In the genomic region with DNA sequence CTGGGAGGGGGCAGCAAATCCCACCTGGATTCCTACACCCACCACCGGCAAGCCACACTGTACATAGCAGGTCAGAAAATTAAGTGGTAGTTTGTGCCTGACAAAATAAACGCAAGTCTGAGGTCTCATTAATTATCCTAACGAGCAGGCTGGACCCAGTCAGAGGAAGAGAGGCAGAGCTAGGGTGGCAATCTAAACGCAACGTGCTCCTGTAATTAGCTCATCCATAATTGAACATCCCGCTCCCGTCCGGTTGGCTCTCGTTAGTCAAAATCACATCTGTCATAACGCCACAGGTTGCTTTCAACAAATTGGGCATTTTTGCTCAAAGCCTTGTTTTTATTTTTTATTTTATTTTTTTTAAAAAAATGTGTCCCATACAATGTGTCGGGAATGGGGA, we compare ENCODE assay signal across 33 mouse cellular contexts.
A peak's percentile ranks its signal among the peaks of the same experiment; 100 is the strongest.
DNase-seq lines count a peak whose midpoint lies in the region; ATAC-seq and TF ChIP-seq lines count a peak whose summit lies in the region.
"Had no signal": no experiment of that assay in that cellular context is flagged by ENCODE, and none has a peak within 500 bp of the region (broad histone marks: within the 10 kb centered on the region; RNA-seq: fewer than 3 reads in every experiment).

No protein-coding gene starts in this region.

- peak; percentile 18; the same call in 1 of the 2 replicates for ATAC-seq in forebrain, embryonic 11.5 days (replicated peaks; ENCODE audit: low FRiP score)
- ATAC-seq in forebrain, embryonic 15.5 days (replicated peaks): no peak; the same call in 1 of the 2 replicates
- 0 out of 2 replicates have a peak, but pooled peaks have one; percentile 11 for ATAC-seq in midbrain, embryonic 14.5 days (ENCODE audit: low FRiP score, low TSS enrichment)
- no peak for ATAC-seq in midbrain, embryonic 13.5 days
- peak; percentile 23; the same call in 1 of the 2 replicates for ATAC-seq in forebrain, embryonic 12.5 days (ENCODE audit: low FRiP score)
- no peak; the same call in 1 of the 2 replicates for ATAC-seq in forebrain, postnatal 0 days
- ATAC-seq: intestine, embryonic 15.5 days; Patski had no signal

- H3K27ac ChIP-seq in forebrain, embryonic 11.5 days (ENCODE audit: low read depth, low read length): no peak overlapping the region
- no peak overlapping the region for H3K27ac ChIP-seq in forebrain, embryonic 15.5 days (replicated peaks)
- no peak overlapping the region for H3K27ac ChIP-seq in midbrain, embryonic 14.5 days (replicated peaks; ENCODE audit: low read depth, low read length)
- no peak overlapping the region for H3K27ac ChIP-seq in midbrain, embryonic 13.5 days
- no peak overlapping the region for H3K27ac ChIP-seq in forebrain, embryonic 12.5 days
- H3K27ac ChIP-seq in forebrain, postnatal 0 days (ENCODE audit: low read depth, low read length): no peak overlapping the region
- H3K27ac ChIP-seq: embryonic facial prominence, embryonic 10.5 days; embryonic facial prominence, embryonic 13.5 days; gastrocnemius, adult 2 months; heart, embryonic 15.5 days; hindbrain, embryonic 10.5 days; hindbrain, embryonic 13.5 days; intestine, embryonic 15.5 days had no signal

- peaks cover 10% of the 10 kb centered on the region; the same call in 1 of the 2 replicates for H3K4me1 ChIP-seq in forebrain, embryonic 11.5 days (replicated peaks; ENCODE audit: control insufficient read depth, insufficient read depth, low read length)
- peaks cover 25% of the 10 kb centered on the region for H3K4me1 ChIP-seq in forebrain, embryonic 15.5 days
- H3K4me1 ChIP-seq in midbrain, embryonic 14.5 days (ENCODE audit: control insufficient read depth, insufficient read depth, low read length): peaks cover 22% of the 10 kb centered on the region
- peaks cover 32% of the 10 kb centered on the region for H3K4me1 ChIP-seq in midbrain, embryonic 13.5 days (replicated peaks)
- peaks cover 28% of the 10 kb centered on the region for H3K4me1 ChIP-seq in forebrain, embryonic 12.5 days
- 0 out of 2 replicates have a peak, but pooled peaks cover 10% of the 10 kb centered on the region for H3K4me1 ChIP-seq in forebrain, postnatal 0 days (ENCODE audit: insufficient read depth)
- H3K4me1 ChIP-seq: embryonic facial prominence, embryonic 13.5 days; heart, embryonic 12.5 days; heart, embryonic 15.5 days; intestine, embryonic 15.5 days had no signal

- no peak overlapping the region for H3K9ac ChIP-seq in forebrain, embryonic 11.5 days (ENCODE audit: low read length)
- no peak overlapping the region for H3K9ac ChIP-seq in forebrain, embryonic 15.5 days (replicated peaks)
- H3K9ac ChIP-seq in midbrain, embryonic 14.5 days (replicated peaks; ENCODE audit: low read length): no peak overlapping the region
- H3K9ac ChIP-seq in midbrain, embryonic 13.5 days (replicated peaks): no peak overlapping the region
- no peak overlapping the region for H3K9ac ChIP-seq in forebrain, embryonic 12.5 days
- no peak overlapping the region for H3K9ac ChIP-seq in forebrain, postnatal 0 days
- H3K9ac ChIP-seq: embryonic facial prominence, embryonic 13.5 days; heart, embryonic 12.5 days; heart, embryonic 15.5 days; hindbrain, embryonic 13.5 days; intestine, embryonic 15.5 days had no signal

- no peaks in the 10 kb centered on the region for H3K27me3 ChIP-seq in forebrain, embryonic 11.5 days (ENCODE audit: control insufficient read depth, insufficient read depth, low read length)
- no peaks in the 10 kb centered on the region for H3K27me3 ChIP-seq in forebrain, embryonic 15.5 days
- H3K27me3 ChIP-seq in midbrain, embryonic 14.5 days (ENCODE audit: control insufficient read depth, insufficient read depth, low read length): no peaks in the 10 kb centered on the region
- no peaks in the 10 kb centered on the region for H3K27me3 ChIP-seq in midbrain, embryonic 13.5 days
- H3K27me3 ChIP-seq in forebrain, embryonic 12.5 days: 0 out of 2 replicates have a peak, but pooled peaks cover 10% of the 10 kb centered on the region
- H3K27me3 ChIP-seq in forebrain, postnatal 0 days (ENCODE audit: insufficient read depth, low read length): no peaks in the 10 kb centered on the region
- H3K27me3 ChIP-seq: CH12.LX; embryonic facial prominence, embryonic 13.5 days; heart, embryonic 15.5 days; hindbrain, embryonic 13.5 days; Patski had no signal

- WGBS in forebrain, embryonic 11.5 days: 38% methylated on average over 11 of the region's 11 CpGs
- 10% methylated on average over 11 of the region's 11 CpGs for WGBS in forebrain, embryonic 15.5 days
- WGBS in midbrain, embryonic 14.5 days: 54% methylated on average over 11 of the region's 11 CpGs
- WGBS in midbrain, embryonic 13.5 days: 57% methylated on average over 11 of the region's 11 CpGs
- 32% methylated on average over 11 of the region's 11 CpGs for WGBS in forebrain, embryonic 12.5 days
- 14% methylated on average over 11 of the region's 11 CpGs for WGBS in forebrain, postnatal 0 days

- no peak overlapping the region for H3K4me2 ChIP-seq in forebrain, embryonic 11.5 days (ENCODE audit: low read depth, low read length, severe bottlenecking)
- H3K4me2 ChIP-seq in forebrain, embryonic 15.5 days (replicated peaks): no peak overlapping the region
- no peak overlapping the region for H3K4me2 ChIP-seq in midbrain, embryonic 14.5 days (ENCODE audit: low read length)
- no peak overlapping the region for H3K4me2 ChIP-seq in midbrain, embryonic 13.5 days (replicated peaks)
- H3K4me2 ChIP-seq in forebrain, embryonic 12.5 days: no peak overlapping the region
- H3K4me2 ChIP-seq in forebrain, postnatal 0 days (ENCODE audit: low read depth): no peak overlapping the region
- H3K4me2 ChIP-seq: embryonic facial prominence, embryonic 13.5 days; heart, embryonic 12.5 days; heart, embryonic 15.5 days; hindbrain, embryonic 13.5 days; intestine, embryonic 15.5 days had no signal

- DNase-seq in forebrain, embryonic 11.5 days (ENCODE audit: low spot score): no peak
- peak; percentile 47 for DNase-seq in midbrain, embryonic 14.5 days
- peak; percentile 8 for DNase-seq in forebrain, postnatal 0 days
- no peak for DNase-seq in thymus, postnatal 14 days
- no peak for DNase-seq in urinary bladder, postnatal 4 days (ENCODE audit: low spot score in 2 of 2)
- DNase-seq: adrenal gland, postnatal 10 days; adrenal gland, postnatal 36 days; B cell, adult 2 months; cerebellum, adult 11-12 months; cerebellum, adult 8-10 months; cerebellum, postnatal 10 days; cerebellum, postnatal 36 days; embryo, embryonic 11 days; gastrocnemius, adult 2 months; gastrocnemius, postnatal 14 days; heart, adult 11 months; heart, postnatal 10 days; heart, postnatal 36 days; kidney, adult 11 months had no signal

- no peaks in the 10 kb centered on the region for H3K9me3 ChIP-seq in forebrain, embryonic 11.5 days (ENCODE audit: control insufficient read depth, low read length)
- no peaks in the 10 kb centered on the region for H3K9me3 ChIP-seq in forebrain, embryonic 15.5 days
- H3K9me3 ChIP-seq in midbrain, embryonic 14.5 days (ENCODE audit: control insufficient read depth, low read length): no peaks in the 10 kb centered on the region
- H3K9me3 ChIP-seq in midbrain, embryonic 13.5 days: no peaks in the 10 kb centered on the region
- no peaks in the 10 kb centered on the region for H3K9me3 ChIP-seq in forebrain, embryonic 12.5 days
- H3K9me3 ChIP-seq in forebrain, postnatal 0 days (ENCODE audit: low read length): no peaks in the 10 kb centered on the region
- H3K9me3 ChIP-seq: embryonic facial prominence, embryonic 10.5 days; embryonic facial prominence, embryonic 13.5 days; heart, embryonic 12.5 days; heart, embryonic 15.5 days; hindbrain, embryonic 10.5 days; hindbrain, embryonic 13.5 days; intestine, embryonic 15.5 days had no signal

- no peaks in the 10 kb centered on the region for H3K36me3 ChIP-seq in forebrain, embryonic 11.5 days (ENCODE audit: control insufficient read depth, insufficient read depth, low read length)
- H3K36me3 ChIP-seq in forebrain, embryonic 15.5 days: no peaks in the 10 kb centered on the region
- H3K36me3 ChIP-seq in midbrain, embryonic 14.5 days (ENCODE audit: control insufficient read depth, insufficient read depth, low read length): no peaks in the 10 kb centered on the region
- H3K36me3 ChIP-seq in midbrain, embryonic 13.5 days: no peaks in the 10 kb centered on the region
- no peaks in the 10 kb centered on the region for H3K36me3 ChIP-seq in forebrain, embryonic 12.5 days (replicated peaks)
- no peaks in the 10 kb centered on the region for H3K36me3 ChIP-seq in forebrain, postnatal 0 days (ENCODE audit: insufficient read depth)
- H3K36me3 ChIP-seq: embryonic facial prominence, embryonic 10.5 days; embryonic facial prominence, embryonic 13.5 days; G1E; heart, embryonic 12.5 days; heart, embryonic 15.5 days; hindbrain, embryonic 10.5 days; hindbrain, embryonic 13.5 days; intestine, embryonic 15.5 days had no signal

- H3K4me3 ChIP-seq in forebrain, embryonic 11.5 days (ENCODE audit: low read depth, low read length): no peak overlapping the region
- no peak overlapping the region for H3K4me3 ChIP-seq in forebrain, embryonic 15.5 days
- H3K4me3 ChIP-seq in midbrain, embryonic 14.5 days (replicated peaks; ENCODE audit: low read depth, low read length): no peak overlapping the region
- H3K4me3 ChIP-seq in midbrain, embryonic 13.5 days (replicated peaks): no peak overlapping the region
- no peak overlapping the region for H3K4me3 ChIP-seq in forebrain, embryonic 12.5 days (replicated peaks)
- no peak overlapping the region for H3K4me3 ChIP-seq in forebrain, postnatal 0 days (ENCODE audit: low read depth, low read length)
- H3K4me3 ChIP-seq: embryonic facial prominence, embryonic 10.5 days; embryonic facial prominence, embryonic 13.5 days; erythroblast, embryonic 14.5 days; gastrocnemius, adult 2 months; heart, embryonic 12.5 days; heart, embryonic 15.5 days; hindbrain, embryonic 10.5 days; hindbrain, embryonic 13.5 days; intestine, embryonic 15.5 days had no signal

- no peak for TF ChIP-seq CTCF in forebrain, postnatal 0 days (IDR thresholded peaks at IDR 0.05; ENCODE audit: low read depth)

Comparison
In these comparisons a context has a peak if more than half of its experiments do, and no peak if none do; other contexts are left out.
1. ATAC-seq: peak in forebrain, embryonic 11.5 days (single experiment), midbrain, embryonic 14.5 days (single experiment) and forebrain, embryonic 12.5 days (single experiment); none in forebrain, embryonic 15.5 days (single experiment), midbrain, embryonic 13.5 days (single experiment) and forebrain, postnatal 0 days (single experiment).
2. DNase-seq: peak in midbrain, embryonic 14.5 days (single experiment) and forebrain, postnatal 0 days (single experiment); none in forebrain, embryonic 11.5 days (single experiment), thymus, postnatal 14 days (single experiment) and urinary bladder, postnatal 4 days (0 of 2).